Comparison of ENCODE assay signal across 9 mouse cellular contexts in the genomic region with DNA sequence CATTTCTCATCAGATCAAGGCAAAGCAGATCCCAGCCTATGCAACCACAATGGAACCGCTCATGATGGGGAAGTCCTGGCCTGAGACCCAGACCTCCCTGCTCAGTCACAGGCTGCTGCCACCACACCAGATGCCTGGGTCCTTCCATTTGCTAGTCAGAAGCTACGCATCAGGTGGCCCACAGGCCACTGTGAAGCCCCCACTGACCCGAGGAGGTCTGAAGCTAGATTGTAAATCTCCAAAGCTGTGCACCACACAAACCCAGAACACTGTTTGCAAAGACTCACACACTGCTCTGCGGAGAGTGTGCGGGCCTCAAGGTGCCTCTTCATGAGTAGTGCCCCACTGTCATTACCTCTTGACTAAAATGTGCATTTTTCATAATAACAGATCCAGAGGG. TPM values are rescaled to one million over a fixed set of nuclear protein-coding genes. Genes with fewer than 3 reads are reported as not detected.
A peak's percentile ranks its signal among the peaks of the same experiment; 100 is the strongest.
DNase-seq lines count a peak whose midpoint lies in the region; ATAC-seq lines count a peak whose summit lies in the region.
"Had no signal": no experiment of that assay in that cellular context is flagged by ENCODE, and none has a peak within 500 bp of the region (broad histone marks: within the 10 kb centered on the region; RNA-seq: fewer than 3 reads in every experiment).

No protein-coding gene starts in this region.

- no peaks in the 10 kb centered on the region for H3K9me3 ChIP-seq in heart, embryonic 15.5 days (replicated peaks)
- H3K9me3 ChIP-seq in neural tube, embryonic 13.5 days, result 0 out of 2 replicates have a peak, but pooled peaks cover 4% of the 10 kb centered on the region
- H3K9me3 ChIP-seq in limb, embryonic 11.5 days (ENCODE audit: control insufficient read depth, low read length), result no peaks in the 10 kb centered on the region
- H3K9me3 ChIP-seq: G1E had no signal

- no peak overlapping the region for H3K4me3 ChIP-seq in heart, embryonic 15.5 days
- H3K4me3 ChIP-seq in neural tube, embryonic 13.5 days, result no peak overlapping the region
- no peak overlapping the region for H3K4me3 ChIP-seq in limb, embryonic 11.5 days (ENCODE audit: low read depth, low read length)

- H3K4me1 ChIP-seq in heart, embryonic 15.5 days (replicated peaks), result peaks cover 46% of the 10 kb centered on the region
- peaks cover 52% of the 10 kb centered on the region for H3K4me1 ChIP-seq in neural tube, embryonic 13.5 days (replicated peaks)
- H3K4me1 ChIP-seq in limb, embryonic 11.5 days (ENCODE audit: control insufficient read depth, insufficient read depth, low read length), result peaks cover 23% of the 10 kb centered on the region

- no peak for DNase-seq in heart, postnatal 25 days (ENCODE audit: low spot score)
- no peak for DNase-seq in neural tube, embryonic 10.5 days (ENCODE audit: extremely low spot score, low spot score)
- no peak for DNase-seq in limb, embryonic 11.5 days (ENCODE audit: low spot score)
- DNase-seq in left cerebral cortex, adult 9 months (ENCODE audit: low spot score in 2 of 2), result no peak

- intact Hi-C loops in heart, postnatal 25 days (cut with DNase I), result loop anchor here (2.0 kb wide), 1 partner anchor 77 kb away; no protein-coding TSS in a partner anchor

- peak overlapping the region; percentile 68 for H3K27ac ChIP-seq in heart, embryonic 15.5 days
- H3K27ac ChIP-seq in neural tube, embryonic 13.5 days (replicated peaks), result peak overlapping the region; percentile 62; the same call in 1 of the 2 replicates
- H3K27ac ChIP-seq in limb, embryonic 11.5 days (replicated peaks; ENCODE audit: low read depth, low read length), result 0 out of 2 replicates have a peak overlapping the region, but pooled peaks have one; percentile 2

- WGBS in heart, embryonic 15.5 days, result 88% methylated on average over 5 of the region's 5 CpGs
- WGBS in neural tube, embryonic 13.5 days, result 87% methylated on average over 5 of the region's 5 CpGs
- WGBS in limb, embryonic 11.5 days, result 87% methylated on average over 5 of the region's 5 CpGs

- no peaks in the 10 kb centered on the region for H3K27me3 ChIP-seq in heart, embryonic 15.5 days
- H3K27me3 ChIP-seq in neural tube, embryonic 13.5 days, result no peaks in the 10 kb centered on the region
- H3K27me3 ChIP-seq in limb, embryonic 11.5 days (ENCODE audit: control insufficient read depth, insufficient read depth, low read length), result no peaks in the 10 kb centered on the region

- no peak overlapping the region for H3K4me2 ChIP-seq in heart, embryonic 15.5 days
- H3K4me2 ChIP-seq in neural tube, embryonic 13.5 days, result no peak overlapping the region
- H3K4me2 ChIP-seq in limb, embryonic 11.5 days (ENCODE audit: low read depth, severe bottlenecking), result no peak overlapping the region

- no peak for ATAC-seq in heart, embryonic 15.5 days (replicated peaks; ENCODE audit: insufficient number of reproducible peaks, insufficient read depth, low FRiP score, low read depth)
- no peak for ATAC-seq in neural tube, embryonic 13.5 days (ENCODE audit: low read depth)
- ATAC-seq in limb, embryonic 11.5 days (ENCODE audit: insufficient number of reproducible peaks, low FRiP score, low TSS enrichment, low read depth), result no peak
- no peak for ATAC-seq in erythroblast, adult 5-6 weeks (replicated peaks; ENCODE audit: low FRiP score, poor library complexity, severe bottlenecking)

- H3K9ac ChIP-seq in heart, embryonic 15.5 days, result no peak overlapping the region
- H3K9ac ChIP-seq in neural tube, embryonic 13.5 days, result no peak overlapping the region
- no peak overlapping the region for H3K9ac ChIP-seq in limb, embryonic 11.5 days (ENCODE audit: low read length)
- H3K9ac ChIP-seq: forebrain, postnatal 0 days had no signal

- no peaks in the 10 kb centered on the region for H3K36me3 ChIP-seq in heart, embryonic 15.5 days
- H3K36me3 ChIP-seq in neural tube, embryonic 13.5 days, result peaks cover 31% of the 10 kb centered on the region
- H3K36me3 ChIP-seq in limb, embryonic 11.5 days (ENCODE audit: control insufficient read depth, insufficient read depth, low read length), result peaks cover 3% of the 10 kb centered on the region
- H3K36me3 ChIP-seq: G1E had no signal

RNA-seq across cellular contexts. Expression of a gene that starts 49.0 kb away (rescaled TPM):
- polyA plus RNA-seq in heart, embryonic 15.5 days (2015; fragmentation: Nextera tagmentation; extraction: Ambion mirVana), result 35.0 and 41.0 TPM in 2 replicates
- total RNA-seq in heart, postnatal 25 days (2021), result 10 to 100 TPM; 31.0 to 32.0 TPM
- 74.1 and 77.6 TPM in 2 replicates for polyA plus RNA-seq in neural tube, embryonic 13.5 days (2015; fragmentation: Nextera tagmentation; extraction: Ambion mirVana)
- polyA plus RNA-seq in limb, embryonic 11.5 days (2014; fragmentation: Nextera tagmentation; extraction: Ambion mirVana), result 34.5 and 36.8 TPM in 2 replicates
- 10.0 and 17.3 TPM in 2 replicates for total RNA-seq in erythroblast, adult 5-6 weeks (2015; ENCODE audit: low replicate concordance)
- total RNA-seq in erythroblast, adult 5-6 weeks (2017; ENCODE audit: low replicate concordance), result 13.0 and 17.7 TPM in 2 replicates

RNA-seq across cellular contexts. Expression of a gene that starts 50.5 kb away (rescaled TPM):
- polyA plus RNA-seq in heart, embryonic 15.5 days (2015; fragmentation: Nextera tagmentation; extraction: Ambion mirVana), result 21.4 and 28.4 TPM in 2 replicates
- 10 to 100 TPM; 41.0 to 58.1 TPM for total RNA-seq in heart, postnatal 25 days (2021)
- polyA plus RNA-seq in neural tube, embryonic 13.5 days (2015; fragmentation: Nextera tagmentation; extraction: Ambion mirVana), result 134 and 139 TPM in 2 replicates
- polyA plus RNA-seq in limb, embryonic 11.5 days (2014; fragmentation: Nextera tagmentation; extraction: Ambion mirVana), result 26.7 and 33.4 TPM in 2 replicates
- 8.5 and 15.3 TPM in 2 replicates for total RNA-seq in erythroblast, adult 5-6 weeks (2015; ENCODE audit: low replicate concordance)
- 8.1 and 11.1 TPM in 2 replicates for total RNA-seq in erythroblast, adult 5-6 weeks (2017; ENCODE audit: low replicate concordance)

Comparison
In these comparisons a context has a peak if more than half of its experiments do, and no peak if none do; other contexts are left out.
1. H3K27ac ChIP-seq: peak in every context shown above with its lines; median percentile 68 in heart, embryonic 15.5 days; 62 in neural tube, embryonic 13.5 days; 2 in limb, embryonic 11.5 days.